Mouse (Mus musculus) embryo, embryonic 9.5 days (tissue): Measurements from ENCODE around the gene Arhgap23.
A peak's percentile ranks its signal among the peaks of the same experiment; 100 is the strongest.

Experiments used
- DNase-seq: peaks from one replicate; pipeline ENCODE4 v3.0.0-alpha.2; 2017; ENCODE audit errors: extremely low spot score

Gene Arhgap23

DNA sequence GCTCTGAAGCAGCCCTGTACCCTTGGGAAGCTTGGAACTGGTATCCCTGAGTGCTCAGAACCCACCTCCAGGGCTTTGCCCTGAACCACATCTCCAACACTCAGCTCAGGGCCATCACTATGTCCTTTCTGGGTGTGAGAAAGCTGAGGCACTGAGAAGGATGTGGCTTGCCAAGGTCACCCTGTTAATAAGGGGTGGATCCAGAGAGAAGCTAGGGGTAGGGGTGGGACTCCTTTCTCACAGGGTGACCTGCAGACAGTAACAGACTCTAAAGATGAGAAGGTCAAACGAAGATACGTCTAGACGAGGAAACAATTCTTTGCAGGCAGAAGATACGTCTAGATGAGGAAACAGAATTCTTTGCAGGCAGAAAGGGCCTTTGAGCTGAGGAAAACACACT lies 87.5 kb downstream of the Arhgap23 start:
- DNase-seq = no peak

DNA sequence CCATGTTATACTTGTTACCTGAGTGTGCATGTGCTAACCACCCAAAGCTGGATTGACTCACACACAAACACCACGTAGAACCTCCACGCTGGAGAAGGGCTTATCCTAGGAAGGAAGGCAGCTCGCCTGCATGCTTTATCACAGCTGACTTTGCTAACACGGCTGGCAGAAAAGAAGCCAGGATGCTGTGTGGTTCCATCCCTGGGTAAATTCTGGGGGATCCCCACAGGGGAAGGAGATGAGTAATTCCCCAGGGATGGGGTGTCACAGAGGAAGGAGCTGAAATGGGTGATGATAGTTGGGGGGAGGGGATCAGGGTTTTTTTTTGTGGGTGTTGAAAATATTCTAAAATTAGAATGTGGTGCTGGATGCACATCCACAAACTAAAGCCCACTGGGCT lies 90.5 kb downstream of the Arhgap23 start:
- no peak for DNase-seq

DNA sequence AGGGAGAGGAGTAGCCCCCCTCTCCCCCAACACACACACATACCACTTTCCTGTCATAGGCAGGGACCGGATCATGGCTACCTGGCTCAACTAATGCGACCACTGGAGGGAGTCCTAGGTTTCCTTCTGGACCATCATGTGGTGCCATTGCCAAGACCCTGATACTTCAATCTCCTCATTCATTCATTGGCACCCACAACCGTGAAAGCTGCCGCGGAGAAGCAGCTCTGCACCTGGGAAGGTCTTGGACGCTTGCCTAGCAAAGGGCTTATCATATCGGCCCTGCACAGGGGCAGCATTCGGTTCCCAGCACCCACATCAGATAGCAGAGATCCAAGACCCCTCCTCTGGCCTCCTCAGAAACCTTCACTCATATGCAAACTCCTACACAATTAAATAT lies 91.0 kb downstream of the Arhgap23 start:
- no peak for DNase-seq

DNA sequence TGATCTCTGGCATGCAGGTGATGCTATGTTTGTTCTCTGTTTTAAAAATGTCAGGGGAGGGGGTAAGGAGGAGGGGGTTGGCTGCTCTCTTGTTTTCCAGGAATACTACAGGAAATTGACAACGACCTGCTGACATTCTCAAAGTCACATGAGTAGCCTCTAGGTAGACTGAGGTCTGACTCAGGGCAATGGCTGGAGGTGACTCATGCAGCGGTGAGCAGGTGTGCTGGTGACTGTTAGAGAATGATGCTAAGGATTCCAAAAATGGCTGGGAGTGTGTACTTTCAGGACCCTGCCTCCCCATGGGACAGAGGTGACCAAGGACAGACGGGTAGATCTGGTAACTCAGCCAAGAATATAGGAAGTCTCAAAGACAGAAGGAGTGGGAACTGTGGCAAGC lies 92.9 kb downstream of the Arhgap23 start:
- no peak for DNase-seq

DNA sequence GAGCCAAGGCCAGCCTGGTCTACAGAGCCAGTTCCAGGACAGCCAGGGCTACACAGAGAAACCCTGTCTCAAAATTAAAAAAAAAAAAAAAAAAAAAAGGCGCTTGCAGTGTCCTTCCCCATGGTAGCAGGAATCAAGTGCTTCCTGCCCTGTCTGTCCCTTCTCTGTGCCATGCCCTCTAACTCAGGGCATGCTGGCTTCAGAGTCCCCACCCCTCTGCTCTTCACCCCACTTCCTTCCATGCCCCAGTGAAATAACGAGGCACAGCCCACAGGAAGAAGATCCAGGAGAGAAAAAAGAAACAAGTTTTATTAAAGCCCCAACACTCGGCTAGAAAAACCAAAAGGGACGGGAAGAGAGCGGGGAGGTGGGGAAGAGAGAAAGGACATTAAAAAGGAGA lies 93.7 kb downstream of the Arhgap23 start:
- no peak for DNase-seq

DNA sequence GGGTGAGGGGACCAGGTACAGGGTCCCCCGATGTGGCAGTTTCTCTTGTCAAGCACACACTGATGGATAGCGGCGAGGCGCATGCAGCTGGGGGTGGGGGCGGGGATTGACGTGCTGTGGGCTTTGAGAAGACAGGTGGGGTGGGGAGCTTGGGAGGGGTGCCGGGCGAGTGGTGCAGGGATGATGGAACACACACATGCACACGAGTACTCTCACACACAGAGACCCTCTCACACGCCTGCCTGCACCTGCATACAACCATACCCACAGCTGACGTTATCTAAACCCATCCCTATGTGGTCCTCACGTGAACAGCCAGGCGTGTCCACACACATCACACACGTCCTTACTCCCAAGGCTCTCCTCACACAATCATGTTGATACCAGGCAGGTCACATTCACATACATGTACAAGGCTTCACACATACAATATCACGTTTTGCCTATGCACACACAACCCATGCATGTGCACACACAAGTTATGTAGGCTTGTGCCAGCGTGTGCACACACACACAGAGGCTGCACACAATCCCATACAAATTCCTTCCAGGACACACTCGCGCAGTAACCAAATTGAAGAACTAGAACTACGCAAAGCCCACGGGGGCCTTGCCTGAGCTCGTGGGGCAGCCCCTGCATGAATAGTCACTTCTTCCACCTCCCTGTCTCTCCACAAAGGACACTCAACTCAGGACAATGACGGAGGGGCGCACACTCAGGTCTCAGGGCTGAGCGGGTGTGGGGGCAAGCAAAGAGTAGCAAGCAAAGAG lies 94.6 kb downstream of the Arhgap23 start:
- no peak for DNase-seq

DNA sequence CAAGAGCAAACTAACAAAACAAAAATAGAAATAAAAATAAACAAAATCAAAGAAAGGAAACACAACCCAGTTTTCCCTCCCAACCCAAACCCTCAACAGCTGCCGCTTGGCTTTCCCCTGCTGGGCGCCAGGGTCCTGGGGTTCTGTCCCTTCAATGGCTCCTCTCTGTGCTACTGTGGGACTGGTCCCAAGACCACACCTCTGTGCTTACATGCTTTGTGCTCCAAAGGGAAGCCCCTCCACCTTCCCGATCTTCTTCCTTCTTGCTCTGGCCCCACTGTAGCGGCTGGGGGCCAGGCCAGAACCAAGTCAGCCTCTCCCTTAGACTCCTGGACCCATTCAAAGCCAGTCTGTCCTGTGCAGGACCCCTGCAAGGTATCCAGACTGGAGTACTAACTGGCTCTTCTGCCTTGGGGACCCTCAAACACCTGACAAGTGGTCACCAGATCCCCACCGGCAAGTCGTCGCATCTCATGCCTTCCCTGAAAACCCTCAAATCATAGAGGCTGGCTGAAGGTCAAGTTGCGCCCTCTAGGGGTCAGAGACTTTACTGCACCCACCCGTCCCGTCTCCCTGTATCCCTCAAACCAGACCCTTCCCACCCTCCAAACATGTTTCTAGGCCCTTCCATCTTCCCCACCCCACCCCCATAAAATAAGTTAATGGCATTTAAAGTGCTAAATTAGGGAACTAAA lies 95.8 kb downstream of the Arhgap23 start:
- peak; percentile 81 for DNase-seq

DNA sequence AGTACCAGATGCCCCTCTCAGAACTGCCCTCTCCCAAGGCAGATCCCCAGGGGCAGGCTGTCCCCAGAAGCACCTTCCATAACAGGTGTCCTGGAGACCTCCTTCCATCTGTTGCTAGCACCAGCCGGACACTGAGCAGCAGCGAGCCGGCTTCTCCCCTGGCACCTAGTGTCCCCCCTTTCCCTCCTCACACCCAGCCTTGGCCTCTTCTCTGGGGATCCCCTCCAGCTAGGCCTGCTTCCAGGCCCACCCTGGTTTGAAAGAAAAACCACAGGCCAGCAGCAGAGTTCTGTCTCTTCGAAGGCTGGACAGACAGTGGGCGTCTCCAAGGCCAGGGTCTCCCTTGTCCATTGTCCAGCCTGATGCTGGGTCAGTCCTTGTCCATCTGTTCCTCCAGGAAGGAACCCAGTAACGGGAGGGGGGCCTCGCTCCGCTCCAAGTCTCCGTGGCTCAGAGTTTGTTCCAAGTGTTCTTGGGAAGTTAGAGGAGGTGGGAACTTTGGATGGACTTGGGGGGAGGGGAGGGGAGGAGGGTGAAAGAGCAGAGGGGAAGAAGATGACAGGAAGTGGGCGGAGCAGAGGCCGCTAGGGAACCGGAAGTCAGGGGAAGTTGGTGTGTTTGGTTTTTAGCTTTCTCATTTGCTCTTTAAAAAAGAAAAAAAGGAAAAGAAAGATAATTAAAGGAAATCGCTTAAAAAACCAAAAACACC lies 96.5 kb downstream of the Arhgap23 start:
- DNase-seq = peak; percentile 54

DNA sequence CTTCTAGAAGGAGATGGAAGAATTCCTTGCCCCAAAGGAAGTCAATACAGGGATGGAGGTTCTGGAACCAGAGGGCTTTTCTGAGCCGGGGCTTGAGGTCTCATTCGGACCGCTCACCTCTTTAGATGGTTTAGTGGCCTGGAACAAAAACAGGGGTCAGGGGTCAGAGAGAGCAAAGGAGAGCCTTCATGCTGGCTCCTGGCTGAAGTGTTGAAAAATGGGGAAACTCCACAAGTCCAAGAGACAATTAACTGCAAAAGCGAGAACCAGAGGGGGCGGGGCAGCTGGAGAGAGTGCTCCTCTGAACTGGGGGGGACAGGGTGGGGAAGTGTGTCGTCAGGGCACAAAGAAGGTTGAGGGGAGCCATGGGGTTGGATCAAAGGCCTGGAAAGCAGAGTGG lies 97.2 kb downstream of the Arhgap23 start:
- peak; percentile 49 for DNase-seq

DNA sequence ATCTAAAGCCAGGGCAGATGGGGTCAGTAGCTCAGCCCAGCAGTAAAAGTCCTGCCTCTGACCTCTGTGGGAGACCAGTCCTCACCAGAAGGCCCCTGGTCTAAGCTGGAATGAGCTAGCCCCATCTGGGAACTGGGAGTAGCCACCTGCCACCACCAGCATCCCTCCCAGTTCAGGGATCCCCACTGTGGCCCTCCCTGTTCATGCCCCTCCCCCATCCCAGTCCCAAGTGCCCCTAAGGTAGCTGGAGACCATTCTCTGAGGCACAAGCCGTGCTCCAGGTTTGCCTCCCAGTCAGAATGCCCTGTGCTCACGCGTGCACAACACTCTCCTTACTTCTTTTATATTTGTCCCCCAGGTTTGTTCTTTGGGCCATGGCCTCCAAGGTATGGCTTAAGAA lies 97.7 kb downstream of the Arhgap23 start:
- no peak for DNase-seq

DNA sequence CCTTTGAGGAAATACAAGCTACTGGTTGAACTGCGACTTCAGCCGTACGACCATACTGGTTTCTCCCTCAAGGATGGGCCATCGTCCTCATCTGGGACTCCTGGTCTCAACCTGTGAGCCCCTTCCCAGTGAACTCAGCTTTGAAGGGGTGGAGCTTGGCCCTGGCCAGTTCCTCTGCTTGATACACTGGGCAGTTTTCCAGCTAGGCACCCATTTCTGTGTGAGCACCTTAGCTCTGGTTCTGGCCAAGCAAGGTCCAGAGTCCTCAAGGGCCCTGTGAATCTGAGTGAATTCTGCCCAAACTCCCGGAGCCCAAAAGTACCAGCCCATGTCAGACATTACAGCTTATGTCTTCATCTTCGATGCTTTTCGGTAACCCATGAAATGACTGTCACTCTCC lies 105.2 kb downstream of the Arhgap23 start:
- DNase-seq = no peak

DNA sequence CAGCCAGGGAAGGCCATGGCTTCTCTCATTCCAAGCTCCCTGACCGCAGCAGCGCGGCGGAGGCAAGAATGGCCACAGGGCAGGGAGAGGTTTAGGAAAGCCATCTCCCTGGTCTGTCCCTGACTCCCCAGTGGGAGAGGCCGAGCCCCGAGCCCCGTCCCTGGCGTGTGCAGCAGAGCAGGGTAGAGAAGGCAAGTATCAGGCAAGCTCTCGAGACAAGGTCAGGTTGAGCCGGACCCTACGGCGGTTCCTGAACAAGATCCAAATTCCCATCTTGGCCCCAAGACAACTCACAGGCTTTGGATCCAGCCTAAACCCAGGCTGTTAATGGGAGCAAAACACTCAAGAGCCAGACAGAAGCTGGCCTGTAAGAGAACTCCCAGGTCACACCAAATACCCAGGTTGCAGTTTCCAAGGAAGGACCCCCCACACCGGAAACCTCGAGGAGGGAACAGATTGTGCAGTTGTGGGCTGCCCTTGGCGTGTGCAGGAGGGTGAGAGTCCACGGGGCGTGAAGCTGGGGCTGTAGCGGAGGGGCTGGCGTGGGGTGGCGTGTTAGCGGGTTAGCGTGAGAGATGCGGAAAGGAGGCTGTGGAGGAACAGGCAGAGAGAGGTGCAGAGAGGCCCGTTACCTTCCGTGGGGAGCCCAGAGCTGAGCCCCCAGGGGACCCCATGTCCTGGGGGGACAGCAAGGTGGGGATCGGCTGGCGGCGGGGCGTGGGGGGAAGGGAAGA lies 106.6 kb downstream of the Arhgap23 start:
- DNase-seq = no peak

DNA sequence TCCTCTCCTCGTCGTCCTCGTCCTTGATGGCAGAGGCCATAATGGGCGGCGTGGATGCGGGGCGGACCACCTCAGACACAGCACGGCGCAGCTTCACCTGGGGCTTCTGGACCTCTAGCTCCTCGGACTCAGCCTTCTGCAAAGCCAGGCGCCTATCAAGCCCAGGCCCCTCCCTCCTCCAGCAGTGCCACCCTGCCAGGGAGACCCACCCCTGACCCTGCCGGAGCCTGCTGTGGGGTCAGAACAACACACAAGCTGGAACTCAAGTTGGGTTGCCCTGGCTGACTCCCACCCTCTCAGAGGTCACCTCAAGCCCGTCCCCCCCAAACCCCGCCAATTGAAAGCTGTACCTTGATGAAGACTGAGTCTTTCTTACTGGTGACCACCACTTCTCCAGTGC lies 107.8 kb downstream of the Arhgap23 start:
- DNase-seq = no peak

DNA sequence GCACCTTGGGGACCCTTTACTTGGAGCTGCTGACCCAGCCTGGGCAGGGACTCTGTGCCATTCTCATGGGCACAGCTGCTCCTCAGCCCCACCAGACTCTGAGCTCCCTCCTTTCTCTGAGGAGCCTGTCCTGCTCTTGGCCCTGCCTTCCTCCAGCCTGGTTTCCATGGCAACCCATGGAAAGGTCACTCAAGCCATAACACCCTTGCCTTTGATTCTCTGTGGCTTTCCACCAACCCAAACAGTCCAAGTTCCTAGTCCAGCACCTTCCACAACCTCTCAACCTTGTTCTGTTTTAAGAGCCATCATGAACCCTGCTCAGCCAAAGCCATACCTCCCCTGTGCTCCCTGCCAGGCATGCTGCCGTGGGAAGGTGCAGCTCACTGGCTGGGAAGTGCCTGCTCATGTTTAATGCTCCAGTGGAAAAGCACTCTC lies 108.5 kb downstream of the Arhgap23 start:
- DNase-seq = peak; percentile 67

DNA sequence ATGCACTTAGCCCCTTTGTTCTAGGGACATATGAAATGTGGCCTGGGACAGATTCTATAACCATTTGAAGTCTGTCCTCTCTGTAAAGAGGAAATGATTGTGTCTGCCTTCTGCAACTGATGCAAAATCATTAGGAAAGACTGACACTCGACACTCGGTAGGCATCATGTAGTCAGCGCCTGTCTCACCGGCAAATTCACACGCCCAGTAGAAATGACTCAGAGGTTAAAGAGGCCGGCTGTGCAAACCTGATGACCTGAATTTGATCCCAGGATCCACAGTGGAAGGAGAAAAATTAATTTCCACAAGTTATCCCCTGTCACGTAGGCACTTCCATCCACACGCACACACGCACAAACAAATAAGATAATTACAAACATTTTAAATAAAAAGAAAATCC lies 109.0 kb downstream of the Arhgap23 start:
- no peak for DNase-seq

DNA sequence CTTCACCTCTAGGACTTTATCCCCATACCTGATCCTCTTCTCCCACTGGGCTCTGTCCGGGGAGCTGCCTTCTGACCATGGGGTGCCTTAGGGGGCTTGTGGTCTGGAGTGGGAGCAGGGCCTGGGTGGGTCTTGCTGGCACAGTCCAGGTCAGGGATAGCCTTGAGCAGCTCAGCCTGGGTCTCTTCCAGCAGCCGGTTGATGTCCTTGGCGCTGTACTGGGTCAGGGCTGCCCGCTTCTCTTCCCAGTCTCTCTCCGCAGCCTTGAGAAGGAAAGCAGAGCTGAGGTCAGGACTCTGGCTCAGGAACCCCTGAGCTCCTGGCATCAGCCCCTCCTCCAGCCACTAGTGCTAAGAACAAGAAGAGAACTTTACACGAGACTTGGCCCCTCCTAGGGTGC lies 110.0 kb downstream of the Arhgap23 start:
- no peak for DNase-seq

DNA sequence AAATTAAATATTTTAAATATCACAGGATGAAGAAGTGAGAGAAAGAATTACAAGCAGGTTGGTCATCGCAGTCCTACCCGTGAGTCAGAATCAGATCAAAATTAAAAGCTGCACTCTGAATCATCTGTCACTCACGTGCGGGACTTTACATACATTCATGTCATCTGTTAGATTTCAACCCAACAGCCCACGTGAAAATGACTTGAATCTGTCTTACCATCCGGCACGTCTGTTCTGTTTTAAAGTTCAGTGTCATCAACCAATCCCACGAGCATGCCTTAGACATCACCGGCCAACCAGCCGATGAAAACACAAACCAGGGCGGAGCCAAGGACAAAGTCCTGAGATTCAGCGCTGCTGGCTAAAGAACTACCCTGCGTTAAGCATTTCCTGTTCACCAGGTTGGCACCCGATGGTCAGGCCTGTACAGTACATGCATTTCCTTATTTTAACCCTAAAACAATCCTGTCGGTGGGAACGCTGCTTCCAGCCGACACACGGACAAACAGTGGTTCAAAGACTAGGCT lies 113.0 kb downstream of the Arhgap23 start:
- DNase-seq = no peak

DNA sequence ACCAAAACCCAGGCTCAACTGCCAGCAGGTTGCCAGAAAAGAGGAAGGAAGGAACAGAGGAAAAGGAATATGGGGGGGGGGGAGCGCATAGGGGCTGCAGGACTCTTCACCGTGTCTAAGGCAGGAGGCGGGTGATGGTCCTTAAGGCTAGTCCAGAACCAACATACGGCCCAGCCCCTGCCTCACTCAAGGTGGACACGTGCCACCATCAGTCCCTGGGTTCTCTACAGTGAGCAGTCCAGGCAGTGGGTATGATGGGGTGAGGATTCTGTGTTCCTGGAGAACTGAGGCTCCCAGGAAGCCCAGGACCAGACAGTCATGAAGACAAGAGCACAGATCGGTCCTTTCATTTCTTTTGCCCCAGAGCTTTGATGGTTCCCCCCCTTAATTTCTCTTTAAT lies 114.7 kb downstream of the Arhgap23 start:
- no peak for DNase-seq

DNA sequence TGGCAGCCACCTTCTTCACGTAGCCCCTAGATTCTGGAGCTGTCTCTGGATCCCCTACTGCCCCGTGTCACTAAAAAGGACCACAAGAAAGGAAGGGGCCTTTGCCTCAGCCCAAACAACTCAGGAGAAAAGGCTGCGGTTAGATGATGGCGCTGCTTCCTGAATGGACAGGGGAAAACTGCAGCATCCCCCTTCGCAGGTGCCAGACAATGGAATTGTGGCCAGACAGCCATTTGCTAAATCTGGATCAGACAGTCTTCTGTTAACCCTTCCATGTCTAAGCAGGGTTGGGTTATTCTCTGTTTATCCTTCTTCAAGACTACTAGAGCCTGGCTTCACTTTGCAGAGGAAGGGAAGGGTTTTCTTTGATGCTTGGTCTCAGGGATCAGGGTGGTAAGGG lies 115.6 kb downstream of the Arhgap23 start:
- no peak for DNase-seq

DNA sequence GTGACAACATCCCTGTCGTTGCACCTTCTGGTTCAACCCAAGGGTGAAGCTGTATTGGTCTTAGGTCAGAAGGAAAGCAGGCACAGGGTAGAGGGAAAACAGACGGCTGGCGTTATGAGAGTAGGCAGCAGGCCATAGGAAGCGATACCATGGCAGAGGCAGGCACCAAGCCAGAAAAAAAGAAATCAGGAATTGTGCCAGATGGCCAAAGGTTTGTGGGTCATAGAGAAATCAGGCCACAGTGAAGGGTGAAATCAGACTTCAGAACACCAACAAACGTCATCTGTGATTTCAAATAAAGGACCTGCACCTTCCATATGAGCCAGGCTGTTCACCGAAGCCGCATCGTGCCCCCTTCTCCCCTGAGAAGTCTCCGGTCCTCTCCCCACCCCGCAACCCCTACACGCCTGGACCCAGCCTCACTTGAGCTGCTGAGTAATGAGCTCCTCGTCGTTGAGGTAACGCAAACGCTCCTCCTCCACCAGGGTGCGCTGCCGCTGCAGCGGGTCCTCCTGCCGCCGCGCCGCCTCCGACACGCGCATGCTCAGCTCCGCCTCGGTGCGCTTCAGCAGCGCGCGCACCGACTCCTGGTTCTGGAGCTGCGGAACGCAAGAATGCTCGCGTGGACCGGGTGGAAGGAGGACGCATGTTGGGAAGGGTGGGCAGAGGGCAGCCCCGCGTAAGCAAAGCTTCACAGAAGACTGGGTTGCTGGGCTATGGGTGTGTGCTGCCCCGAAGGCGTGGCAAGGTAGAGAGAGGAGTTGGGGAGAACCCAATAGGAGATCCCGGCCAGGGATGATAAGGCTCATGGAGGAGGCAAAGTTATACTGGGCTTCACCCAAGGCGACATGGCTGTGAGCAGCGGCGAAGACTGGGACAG lies 116.3 kb downstream of the Arhgap23 start:
- DNase-seq = peak; percentile 84

DNA sequence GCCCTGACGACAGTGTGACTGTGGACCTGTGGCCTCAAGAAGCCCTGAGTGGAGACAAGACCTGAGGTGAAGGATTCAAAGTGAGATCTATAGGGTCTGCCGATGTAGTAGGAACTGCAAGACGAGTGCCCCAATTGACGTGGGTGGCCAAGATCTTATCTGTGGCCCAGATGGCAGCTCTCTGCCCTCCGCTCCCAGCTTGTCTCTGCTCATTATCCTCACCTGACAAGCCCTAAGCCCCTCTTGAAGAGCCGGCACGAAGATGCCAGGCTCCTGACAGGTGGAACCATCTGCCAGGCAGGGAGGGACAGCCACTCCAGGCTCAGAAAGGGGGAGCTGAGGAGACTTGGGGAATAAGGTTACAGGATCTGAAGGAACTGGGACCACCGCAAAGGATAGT lies 117.0 kb downstream of the Arhgap23 start:
- no peak for DNase-seq
